Mouse (Mus musculus) heart, embryonic 16.5 days (tissue): Measurements from ENCODE around the gene Fam227a. TPM values are rescaled to one million over a fixed set of nuclear protein-coding genes. Genes with fewer than 3 reads are reported as not detected.
"Not testable (repeated sequence)": the region's sequence is repeated elsewhere in the genome, so short reads cannot be mapped to it uniquely, and the experiment has no call there.

ENCODE experiments used
- ATAC-seq: fragments of 200-750 bp; cut with Nextera tagmentation; replicated peaks from 2 replicates; pipeline ENCODE4 v1.8.0; 2017; ENCODE audit warnings: moderate number of reproducible peaks; ENCODE audit not compliant: insufficient read depth, low FRiP score; ENCODE audit errors: extremely low read depth
- H3K27ac ChIP-seq: fragments of 300-500 bp; sonication (generic); 2 replicates; pipeline ENCODE4 v1.5.1; 2014; ENCODE audit warnings: mild to moderate bottlenecking, low read length, control low read depth, moderate library complexity
- H3K27me3 ChIP-seq: fragments of 300-500 bp; sonication (generic); 2 replicates; pipeline ENCODE4 v1.6.1; 2014; ENCODE audit warnings: low read length, mixed read lengths; ENCODE audit not compliant: control insufficient read depth, insufficient read depth
- H3K36me3 ChIP-seq: fragments of 300-500 bp; sonication (generic); 2 replicates; pipeline ENCODE4 v1.6.1; 2014; ENCODE audit not compliant: control insufficient read depth, insufficient read depth
- H3K4me1 ChIP-seq: fragments of 300-500 bp; sonication (generic); 2 replicates; pipeline ENCODE4 v1.6.1; 2014; ENCODE audit warnings: low read length, mixed read lengths; ENCODE audit not compliant: control insufficient read depth, insufficient read depth
- H3K4me2 ChIP-seq: fragments of 300-500 bp; sonication (generic); 2 replicates; pipeline ENCODE4 v1.6.1; 2014; ENCODE audit warnings: low read depth, mild to moderate bottlenecking, control low read depth, low read length
- H3K4me3 ChIP-seq: fragments of 300-500 bp; sonication (generic); 2 replicates; pipeline ENCODE4 v1.5.1; 2014; ENCODE audit warnings: mild to moderate bottlenecking, control low read depth, low read length
- H3K9ac ChIP-seq: fragments of 300-500 bp; sonication (generic); 2 replicates; pipeline ENCODE4 v1.6.1; 2014; ENCODE audit warnings: low read length, control low read depth
- H3K9me3 ChIP-seq: fragments of 300-500 bp; sonication (generic); replicated peaks from 2 replicates; pipeline ENCODE4 v1.6.1; 2016; ENCODE audit warnings: low read length; ENCODE audit not compliant: control insufficient read depth
- WGBS: fragments of 180-500 bp; shearing (Covaris S2); extraction: QIAGEN DNeasy Blood & Tissue Kit; methylation state at CpG from one replicate; pipeline ENCODE4 v1.1.7; 2014; 5-methylcytosine and 5-hydroxymethylcytosine counted together
- polyA plus RNA-seq: library from polyadenylated mRNA; unstranded; fragments of >200 nt; fragmentation: Nextera tagmentation; extraction: Ambion mirVana; gene quantifications from 2 replicates; pipeline ENCODE4 v1.2.1, GENCODE M21; 2015

Gene Fam227a
- polyA plus RNA-seq, 1 experiment from 2014 or later: 0.75 TPM

DNA sequence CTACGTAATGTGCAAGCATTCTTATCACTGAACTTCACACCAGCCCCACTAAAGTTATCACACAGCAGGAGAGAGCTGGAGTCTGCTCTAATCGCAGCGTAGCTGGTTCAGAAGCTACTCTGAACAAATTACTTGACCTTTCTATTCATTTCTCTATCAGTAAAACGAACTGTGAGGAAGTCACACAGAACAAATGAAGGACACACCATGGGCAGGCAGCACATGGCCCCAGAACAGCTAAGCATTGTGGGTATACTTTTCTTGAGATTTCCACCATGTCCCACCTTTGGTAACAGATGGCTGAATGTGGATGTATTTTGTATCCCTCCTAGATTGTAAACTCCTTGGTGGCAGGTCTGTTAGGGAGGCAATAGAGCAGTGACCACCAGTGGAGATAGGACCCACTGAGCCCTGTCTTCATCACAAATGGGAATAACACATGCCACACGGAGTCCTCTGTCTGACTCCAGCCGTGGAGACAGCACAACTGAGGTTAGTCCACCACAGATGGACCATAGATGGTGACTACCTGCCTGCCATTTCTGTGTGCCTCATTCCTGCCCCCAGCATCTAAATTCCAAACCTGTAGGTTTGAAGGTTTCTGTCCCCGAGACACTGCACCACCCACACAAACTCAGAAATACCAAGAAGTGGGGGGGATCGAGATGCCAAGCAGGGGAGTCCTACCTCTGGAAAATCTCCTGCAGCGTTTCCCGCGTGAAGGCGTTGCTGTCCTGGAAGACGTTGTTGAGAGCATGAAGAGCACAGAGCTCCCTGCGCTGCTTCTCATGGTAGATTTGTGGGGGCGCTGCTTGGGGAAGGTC lies 27.5 kb upstream of the Fam227a start:
- WGBS: 5% methylated on average over 15 of the region's 15 CpGs
- H3K9ac ChIP-seq: peak overlapping the region; percentile 94
- peak overlapping the region; percentile 96 for H3K27ac ChIP-seq
- H3K9me3 ChIP-seq: no peaks in the 10 kb centered on the region
- H3K4me1 ChIP-seq: peaks cover 61% of the 10 kb centered on the region
- H3K36me3 ChIP-seq: no peaks in the 10 kb centered on the region
- H3K27me3 ChIP-seq: no peaks in the 10 kb centered on the region
- H3K4me2 ChIP-seq: peak overlapping the region; percentile 95
- peak overlapping the region; percentile 73 for H3K4me3 ChIP-seq
- no peak for ATAC-seq

GRCm38 (mm10) chr15:79685141-79685641 lies 26.4 kb upstream of the Fam227a start:
- no peaks in the 10 kb centered on the region for H3K27me3 ChIP-seq
- WGBS: 21% methylated on average over 6 of the region's 6 CpGs
- H3K4me3 ChIP-seq: peak overlapping the region; percentile 73
- H3K9me3 ChIP-seq: no peaks in the 10 kb centered on the region
- H3K36me3 ChIP-seq: no peaks in the 10 kb centered on the region
- peaks cover 67% of the 10 kb centered on the region for H3K4me1 ChIP-seq
- peak overlapping the region; percentile 96 for H3K27ac ChIP-seq
- H3K4me2 ChIP-seq: peak overlapping the region; percentile 95
- peak overlapping the region; percentile 94 for H3K9ac ChIP-seq
- no peak for ATAC-seq

DNA sequence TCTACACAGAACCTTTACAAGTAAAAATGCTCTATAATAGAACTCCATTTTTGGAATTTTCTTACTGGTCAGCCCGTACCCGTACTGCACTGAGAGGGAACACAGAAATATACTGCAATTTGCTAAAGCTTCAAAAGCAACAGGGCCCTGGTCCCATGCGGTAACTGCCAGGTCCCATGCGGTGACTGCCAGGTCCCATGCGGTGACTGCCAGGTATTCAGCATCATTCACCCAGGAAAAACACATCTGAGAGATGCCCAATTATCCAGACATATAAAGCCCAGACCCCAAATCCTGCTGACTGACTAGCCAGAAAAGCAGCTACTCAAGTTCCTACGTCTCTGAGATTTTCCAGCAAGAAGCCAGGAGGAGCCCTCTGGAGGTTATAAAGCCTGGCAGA lies 25.9 kb upstream of the Fam227a start:
- 64% methylated on average over 6 of the region's 6 CpGs for WGBS
- peak overlapping the region; percentile 73 for H3K4me3 ChIP-seq
- H3K36me3 ChIP-seq: no peaks in the 10 kb centered on the region
- peak overlapping the region; percentile 94 for H3K9ac ChIP-seq
- ATAC-seq: no peak
- peak overlapping the region; percentile 95 for H3K4me2 ChIP-seq
- peak overlapping the region; percentile 96 for H3K27ac ChIP-seq
- H3K27me3 ChIP-seq: no peaks in the 10 kb centered on the region
- peaks cover 64% of the 10 kb centered on the region for H3K4me1 ChIP-seq
- no peaks in the 10 kb centered on the region for H3K9me3 ChIP-seq

DNA sequence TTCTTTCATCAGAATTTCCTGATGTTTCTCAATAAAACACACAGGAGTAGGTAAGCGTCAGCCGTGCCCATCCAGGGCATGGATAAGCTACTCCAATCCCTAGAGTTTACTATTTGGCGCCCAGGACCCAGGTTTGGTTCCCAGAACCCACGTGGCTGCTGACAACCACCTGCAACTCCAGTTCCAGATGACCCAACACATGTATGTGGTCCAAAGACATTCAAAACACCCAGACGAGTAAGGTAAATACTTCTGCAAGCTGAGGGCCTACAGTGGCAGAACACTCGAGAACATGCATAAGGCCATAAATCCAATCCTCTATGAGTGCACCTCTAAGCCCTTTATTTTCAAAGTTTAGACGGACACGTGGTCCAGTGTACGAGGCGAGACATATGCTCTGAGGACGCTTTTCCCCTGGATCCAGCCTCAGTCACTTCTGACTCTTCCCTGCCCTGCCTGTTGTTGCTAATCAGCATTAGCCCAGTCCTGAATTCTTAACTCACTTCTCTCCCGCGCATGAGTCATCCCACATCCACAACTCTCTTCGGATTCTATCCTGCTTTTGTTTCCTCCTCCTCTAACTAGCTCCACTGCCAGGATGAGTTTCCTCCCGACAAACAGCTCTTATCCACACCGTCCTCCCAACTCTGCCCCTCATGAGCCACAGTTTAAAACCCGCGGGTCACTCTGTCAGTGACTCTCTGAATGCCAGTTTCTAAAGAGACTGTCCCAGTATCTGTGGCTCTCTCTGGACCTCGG lies 25.1 kb upstream of the Fam227a start:
- Histone ChIP-seq H3K4me1 (peaks cover 62% of the 10 kb centered on the region), H3K36me3 (no peaks in the 10 kb centered on the region), H3K4me3 (peak overlapping the region; percentile 73), H3K9me3 (no peaks in the 10 kb centered on the region), H3K4me2 (peak overlapping the region; percentile 95), H3K27me3 (no peaks in the 10 kb centered on the region), H3K27ac (peak overlapping the region; percentile 96), H3K9ac (peak overlapping the region; percentile 94)
- WGBS: 39% methylated on average over 19 of the region's 19 CpGs
- ATAC-seq: no peak

DNA sequence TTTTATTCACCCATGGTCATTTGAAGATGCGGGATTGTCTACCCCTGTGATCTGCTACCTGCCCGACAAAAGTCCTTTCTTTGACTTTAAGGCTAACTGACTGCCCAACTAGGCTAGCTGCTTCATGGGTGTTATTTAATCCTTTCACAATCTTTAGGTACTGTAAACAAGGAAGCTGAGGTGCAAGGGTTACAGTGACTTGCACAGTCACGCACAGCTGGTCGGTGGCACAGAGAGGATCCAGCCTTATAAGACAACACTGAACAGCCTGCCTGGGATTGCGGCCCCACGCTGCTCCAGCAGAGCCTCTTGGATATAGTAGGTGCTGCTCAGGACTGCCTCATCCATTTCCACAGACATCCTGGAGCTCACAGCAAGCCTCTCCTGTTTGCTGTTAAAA lies 24.4 kb upstream of the Fam227a start:
- Histone ChIP-seq H3K27me3 (no peaks in the 10 kb centered on the region), H3K9me3 (no peaks in the 10 kb centered on the region), H3K9ac (peak overlapping the region; percentile 56), H3K4me3 (peak overlapping the region; percentile 32), H3K4me2 (peak overlapping the region; percentile 95), H3K27ac (peak overlapping the region; percentile 96), H3K4me1 (peaks cover 58% of the 10 kb centered on the region), H3K36me3 (no peaks in the 10 kb centered on the region)
- WGBS: 56% methylated on average over 6 of the region's 6 CpGs
- ATAC-seq: no peak

GRCm38 (mm10) chr15:79681973-79682372 lies 23.2 kb upstream of the Fam227a start:
- H3K36me3 ChIP-seq: no peaks in the 10 kb centered on the region
- ATAC-seq: no peak
- H3K27ac ChIP-seq: peak overlapping the region; percentile 96
- no peaks in the 10 kb centered on the region for H3K9me3 ChIP-seq
- peak overlapping the region; percentile 56; the same call in 1 of the 2 replicates for H3K9ac ChIP-seq
- H3K4me1 ChIP-seq: peaks cover 58% of the 10 kb centered on the region
- no peak overlapping the region; the same call in 1 of the 2 replicates for H3K4me3 ChIP-seq
- peak overlapping the region; percentile 95 for H3K4me2 ChIP-seq
- WGBS: 67% methylated on average over 4 of the region's 4 CpGs
- no peaks in the 10 kb centered on the region for H3K27me3 ChIP-seq

GRCm38 (mm10) chr15:79677936-79678335 lies 19.2 kb upstream of the Fam227a start:
- Histone ChIP-seq H3K27me3 (no peaks in the 10 kb centered on the region), H3K9me3 (no peaks in the 10 kb centered on the region), H3K4me1 (peaks cover 23% of the 10 kb centered on the region), H3K4me3 (no peak overlapping the region), H3K4me2 (no peak overlapping the region), H3K27ac (no peak overlapping the region), H3K9ac (no peak overlapping the region), H3K36me3 (peaks cover 32% of the 10 kb centered on the region)
- WGBS: 84% methylated on average over 2 of the region's 2 CpGs
- no peak for ATAC-seq

- not testable (repeated sequence) for H3K9ac ChIP-seq, H3K27me3 ChIP-seq, H3K9me3 ChIP-seq, ATAC-seq, H3K27ac ChIP-seq
- 67% methylated on average over 11 of the region's 11 CpGs for WGBS
- H3K36me3 ChIP-seq: peaks cover 36% of the 10 kb centered on the region
- peak overlapping the region; percentile 71 for H3K4me2 ChIP-seq
- peaks cover 13% of the 10 kb centered on the region for H3K4me1 ChIP-seq
- peak overlapping the region; percentile 94 for H3K4me3 ChIP-seq
Observed at GRCm38 (mm10) chr15:79671828-79672348, 13.1 kb upstream of the Fam227a start.
